Mouse (Mus musculus): ENCODE data around the gene Dclk2. TPM values are rescaled to one million over a fixed set of nuclear protein-coding genes. Genes with fewer than 3 reads are reported as not detected.

Gene Dclk2
- total and polyA plus RNA-seq, 2 experiments from 2014 or later, result 1.3 to 9.2 TPM

DNA sequence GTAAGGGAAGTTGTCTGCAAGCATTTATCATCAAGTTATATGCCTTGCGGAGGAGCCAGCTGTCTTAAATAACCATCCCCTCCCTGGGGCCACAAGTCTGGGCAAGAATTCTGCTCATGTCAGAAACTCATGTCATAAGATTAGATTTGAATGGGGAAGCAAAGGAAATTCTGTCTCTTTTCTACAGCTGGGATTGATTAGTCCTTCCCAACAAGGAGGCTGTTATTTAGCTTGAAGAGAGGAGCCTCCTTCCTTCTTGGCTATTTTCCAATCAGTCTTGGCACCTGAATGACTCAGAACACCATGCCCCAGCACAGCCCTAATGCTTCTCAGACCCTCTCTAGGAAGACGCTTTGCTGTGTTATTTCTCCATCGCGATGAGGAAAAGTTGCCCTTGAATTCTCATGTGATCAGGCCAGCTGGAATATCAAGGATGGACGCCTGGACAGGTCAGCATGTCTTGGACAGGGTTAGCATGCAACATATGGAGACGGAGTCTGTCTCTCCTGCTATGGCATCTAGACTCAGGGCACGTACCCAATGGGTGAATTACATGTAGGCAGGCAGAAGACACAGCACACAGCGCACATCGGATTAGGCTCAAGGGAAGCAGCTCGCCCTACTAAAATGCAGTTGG, 70.1 kb downstream of the Dclk2 start:
- Histone ChIP-seq H3K9ac (replicated peaks; ENCODE audit: low read depth, low read length) (no peak overlapping the region), H3K27me3 (ENCODE audit: control insufficient read depth, insufficient read depth, low read length) (no peaks in the 10 kb centered on the region), H3K4me3 (ENCODE audit: low read depth, low read length) (no peak overlapping the region), H3K4me1 (ENCODE audit: control insufficient read depth, insufficient read depth) (no peaks in the 10 kb centered on the region), H3K27ac (ENCODE audit: low read depth) (no peak overlapping the region), H3K4me2 (ENCODE audit: low read depth, low read length) (no peak overlapping the region), H3K9me3 (replicated peaks; ENCODE audit: control insufficient read depth, low read length) (no peaks in the 10 kb centered on the region), H3K36me3 (replicated peaks; ENCODE audit: control insufficient read depth, insufficient read depth, low read length) (no peaks in the 10 kb centered on the region)
- ATAC-seq (ENCODE audit: insufficient read depth, low read depth), result no peak
- no peak for TF ChIP-seq EP300 (IDR thresholded peaks at IDR 0.05; ENCODE audit: low read depth)
- TF ChIP-seq CTCF (IDR thresholded peaks at IDR 0.05; ENCODE audit: low read depth), result no peak
- no peak for DNase-seq (ENCODE audit: low spot score)
- 64% methylated on average over 10 of the region's 10 CpGs for WGBS

DNA sequence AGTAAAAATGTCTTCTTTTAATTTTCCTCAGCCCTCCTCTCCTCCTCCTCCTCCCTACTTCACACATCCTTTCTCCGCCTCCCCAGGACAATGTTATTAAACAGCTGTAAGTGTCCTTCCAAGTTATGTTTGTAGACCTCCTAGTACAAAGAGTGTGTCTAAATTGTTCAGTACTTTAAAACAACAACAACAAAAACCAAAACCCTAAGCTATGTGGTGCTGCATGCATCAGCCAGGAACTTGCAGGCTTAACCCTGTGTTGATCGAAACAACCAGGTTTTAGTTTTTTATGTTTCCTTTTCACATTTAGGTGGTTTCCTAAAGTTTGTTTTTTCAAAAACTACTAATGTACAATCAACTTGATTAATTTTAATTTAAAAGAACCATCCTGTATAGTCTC, 71.3 kb downstream of the Dclk2 start:
- Histone ChIP-seq H3K27me3 (ENCODE audit: control insufficient read depth, insufficient read depth, low read length) (no peaks in the 10 kb centered on the region), H3K4me1 (ENCODE audit: control insufficient read depth, insufficient read depth) (peaks cover 3% of the 10 kb centered on the region; the same call in 1 of the 2 replicates), H3K4me2 (ENCODE audit: low read depth, low read length) (no peak overlapping the region), H3K9me3 (replicated peaks; ENCODE audit: control insufficient read depth, low read length) (no peaks in the 10 kb centered on the region), H3K27ac (ENCODE audit: low read depth) (no peak overlapping the region), H3K4me3 (ENCODE audit: low read depth, low read length) (no peak overlapping the region), H3K9ac (replicated peaks; ENCODE audit: low read depth, low read length) (no peak overlapping the region), H3K36me3 (replicated peaks; ENCODE audit: control insufficient read depth, insufficient read depth, low read length) (no peaks in the 10 kb centered on the region)
- no peak for ATAC-seq (ENCODE audit: insufficient read depth, low read depth)
- no peak for DNase-seq (ENCODE audit: low spot score)
- 81% methylated on average over 2 of the region's 2 CpGs for WGBS
- no peak for TF ChIP-seq EP300 (IDR thresholded peaks at IDR 0.05; ENCODE audit: low read depth)
- TF ChIP-seq CTCF (IDR thresholded peaks at IDR 0.05; ENCODE audit: low read depth), result no peak

DNA sequence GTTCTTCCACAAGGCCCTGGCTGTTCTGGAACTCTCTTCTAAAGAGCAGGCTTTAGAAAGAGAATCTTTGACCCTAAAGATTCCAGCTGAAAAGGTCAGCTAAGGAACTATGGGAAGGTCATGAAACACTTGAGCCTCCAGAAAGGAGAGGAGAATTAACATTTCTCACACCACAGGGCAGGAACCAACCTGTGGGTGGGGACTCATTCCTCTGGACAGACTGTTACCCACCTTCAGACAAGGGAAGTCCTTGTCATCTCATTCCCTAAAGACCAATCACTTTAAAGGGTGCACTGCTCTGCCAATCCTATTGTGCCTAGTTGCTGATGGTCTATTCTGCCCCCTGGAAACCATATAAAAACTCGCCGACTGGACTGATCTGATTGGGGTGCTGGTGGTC, 73.1 kb downstream of the Dclk2 start:
- no peaks in the 10 kb centered on the region for H3K27me3 ChIP-seq (ENCODE audit: control insufficient read depth, insufficient read depth, low read length)
- H3K4me1 ChIP-seq (ENCODE audit: control insufficient read depth, insufficient read depth), result peaks cover 3% of the 10 kb centered on the region; the same call in 1 of the 2 replicates
- TF ChIP-seq EP300 (IDR thresholded peaks at IDR 0.05; ENCODE audit: low read depth), result no peak
- TF ChIP-seq CTCF (IDR thresholded peaks at IDR 0.05; ENCODE audit: low read depth), result no peak
- no peaks in the 10 kb centered on the region for H3K9me3 ChIP-seq (replicated peaks; ENCODE audit: control insufficient read depth, low read length)
- H3K27ac ChIP-seq (ENCODE audit: low read depth), result no peak overlapping the region
- H3K36me3 ChIP-seq (replicated peaks; ENCODE audit: control insufficient read depth, insufficient read depth, low read length), result no peaks in the 10 kb centered on the region
- ATAC-seq (ENCODE audit: insufficient read depth, low read depth), result no peak
- 85% methylated on average over 2 of the region's 2 CpGs for WGBS
- no peak overlapping the region for H3K4me2 ChIP-seq (ENCODE audit: low read depth, low read length)
- H3K9ac ChIP-seq (replicated peaks; ENCODE audit: low read depth, low read length), result no peak overlapping the region
- no peak for DNase-seq (ENCODE audit: low spot score)
- H3K4me3 ChIP-seq (ENCODE audit: low read depth, low read length), result no peak overlapping the region

DNA sequence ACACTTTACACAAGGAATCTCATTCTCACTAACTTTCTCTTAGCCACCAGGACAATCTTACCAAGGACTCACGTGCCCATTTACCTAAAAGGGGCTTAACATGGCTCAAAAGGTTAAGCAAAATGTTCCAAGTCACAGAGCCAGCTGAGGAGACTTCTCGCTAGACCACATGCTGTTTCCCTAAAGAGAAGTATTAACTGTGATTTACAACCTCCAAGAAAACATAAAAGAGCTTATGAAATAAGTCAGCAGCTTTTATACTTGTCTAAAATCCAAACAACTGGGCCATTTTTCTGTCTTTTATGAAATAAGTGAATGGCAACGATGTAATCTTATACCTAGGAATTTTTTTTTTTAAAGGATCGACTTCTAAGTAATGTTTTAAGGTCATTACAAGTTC, 74.6 kb downstream of the Dclk2 start:
- Histone ChIP-seq H3K9ac (replicated peaks; ENCODE audit: low read depth, low read length) (no peak overlapping the region), H3K36me3 (replicated peaks; ENCODE audit: control insufficient read depth, insufficient read depth, low read length) (no peaks in the 10 kb centered on the region), H3K4me1 (ENCODE audit: control insufficient read depth, insufficient read depth) (peaks cover 3% of the 10 kb centered on the region; the same call in 1 of the 2 replicates), H3K4me2 (ENCODE audit: low read depth, low read length) (no peak overlapping the region), H3K27ac (ENCODE audit: low read depth) (no peak overlapping the region), H3K27me3 (ENCODE audit: control insufficient read depth, insufficient read depth, low read length) (no peaks in the 10 kb centered on the region), H3K4me3 (ENCODE audit: low read depth, low read length) (no peak overlapping the region), H3K9me3 (replicated peaks; ENCODE audit: control insufficient read depth, low read length) (0 out of 2 replicates have a peak, but pooled peaks cover 2% of the 10 kb centered on the region)
- 57% methylated on average over 4 of the region's 4 CpGs for WGBS
- no peak for DNase-seq (ENCODE audit: low spot score)
- TF ChIP-seq EP300 (IDR thresholded peaks at IDR 0.05; ENCODE audit: low read depth), result no peak
- TF ChIP-seq CTCF (IDR thresholded peaks at IDR 0.05; ENCODE audit: low read depth), result no peak
- ATAC-seq (ENCODE audit: insufficient read depth, low read depth), result no peak

DNA sequence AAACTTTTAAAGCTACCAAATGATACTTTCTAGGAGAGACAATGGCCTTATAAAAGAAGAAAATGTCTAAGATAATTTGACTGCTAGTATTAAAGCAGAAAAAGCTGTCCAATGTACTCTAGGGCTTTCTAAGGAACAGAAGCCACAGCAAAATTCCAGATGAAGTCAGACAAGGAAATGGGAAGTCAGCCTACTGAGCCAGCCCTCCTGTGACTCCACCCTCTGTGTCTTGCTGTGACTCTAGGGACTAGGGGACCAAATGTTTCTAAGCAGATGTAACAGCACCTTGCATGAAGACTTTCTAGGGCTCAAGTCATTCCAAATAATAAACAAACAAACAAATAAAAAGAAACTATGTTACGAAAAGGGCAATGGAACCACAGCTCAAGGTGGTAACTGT, 75.1 kb downstream of the Dclk2 start:
- DNase-seq (ENCODE audit: low spot score) (no peak), ATAC-seq (ENCODE audit: insufficient read depth, low read depth) (no peak)
- H3K9ac ChIP-seq (replicated peaks; ENCODE audit: low read depth, low read length), result no peak overlapping the region
- no peak overlapping the region for H3K4me2 ChIP-seq (ENCODE audit: low read depth, low read length)
- peaks cover 3% of the 10 kb centered on the region; the same call in 1 of the 2 replicates for H3K4me1 ChIP-seq (ENCODE audit: control insufficient read depth, insufficient read depth)
- H3K9me3 ChIP-seq (replicated peaks; ENCODE audit: control insufficient read depth, low read length), result 0 out of 2 replicates have a peak, but pooled peaks cover 2% of the 10 kb centered on the region
- no peak overlapping the region for H3K27ac ChIP-seq (ENCODE audit: low read depth)
- TF ChIP-seq CTCF (IDR thresholded peaks at IDR 0.05; ENCODE audit: low read depth) (no peak), EP300 (IDR thresholded peaks at IDR 0.05; ENCODE audit: low read depth) (no peak)
- no peaks in the 10 kb centered on the region for H3K36me3 ChIP-seq (replicated peaks; ENCODE audit: control insufficient read depth, insufficient read depth, low read length)
- no peak overlapping the region for H3K4me3 ChIP-seq (ENCODE audit: low read depth, low read length)
- H3K27me3 ChIP-seq (ENCODE audit: control insufficient read depth, insufficient read depth, low read length), result no peaks in the 10 kb centered on the region
- WGBS, result 88% methylated on average over 1 of the region's 1 CpGs

All from heart, postnatal 0 days (tissue).